Mouse (Mus musculus) hindbrain, embryonic 15.5 days (tissue): Measurements from ENCODE around the gene Cdc42bpa. TPM values are rescaled to one million over a fixed set of nuclear protein-coding genes. Genes with fewer than 3 reads are reported as not detected.

Experiments used
- ATAC-seq: fragments of 200-750 bp; cut with Nextera tagmentation; 2 replicates; pipeline ENCODE4 v1.8.0; 2017; ENCODE audit warnings: low read depth, moderate number of reproducible peaks, moderate TSS enrichment; ENCODE audit not compliant: low FRiP score
- H3K27ac ChIP-seq: fragments of 300-500 bp; sonication (generic); replicated peaks from 2 replicates; pipeline ENCODE4 v1.5.1; 2015; ENCODE audit warnings: mild to moderate bottlenecking, inconsistent platforms
- H3K27me3 ChIP-seq: fragments of 300-500 bp; sonication (generic); 2 replicates; pipeline ENCODE4 v1.6.1; 2015; ENCODE audit warnings: control low read depth, inconsistent platforms
- H3K36me3 ChIP-seq: fragments of 300-500 bp; sonication (generic); 2 replicates; pipeline ENCODE4 v1.6.1; 2015; ENCODE audit warnings: control low read depth, inconsistent platforms
- H3K4me1 ChIP-seq: fragments of 300-500 bp; sonication (generic); replicated peaks from 2 replicates; pipeline ENCODE4 v1.6.1; 2015; ENCODE audit warnings: control low read depth, inconsistent platforms
- H3K4me2 ChIP-seq: fragments of 300-500 bp; sonication (generic); 2 replicates; pipeline ENCODE4 v1.6.1; 2015; ENCODE audit warnings: moderate library complexity, mild to moderate bottlenecking, inconsistent platforms
- H3K4me3 ChIP-seq: fragments of 300-500 bp; sonication (generic); 2 replicates; pipeline ENCODE4 v1.5.1; 2015; ENCODE audit warnings: mild to moderate bottlenecking, inconsistent platforms
- H3K9ac ChIP-seq: fragments of 300-500 bp; sonication (generic); 2 replicates; pipeline ENCODE4 v1.6.1; 2015; ENCODE audit warnings: inconsistent platforms
- H3K9me3 ChIP-seq: fragments of 300-500 bp; sonication (generic); 2 replicates; pipeline ENCODE4 v1.6.1; 2016; ENCODE audit warnings: control low read depth, inconsistent platforms
- WGBS: fragments of 180-500 bp; shearing (Covaris S2); methylation state at CpG from one replicate; pipeline ENCODE4 v1.1.7; 2015; 5-methylcytosine and 5-hydroxymethylcytosine counted together
- polyA plus RNA-seq: library from polyadenylated mRNA; unstranded; fragments of >200 nt; fragmentation: Nextera tagmentation; extraction: Ambion mirVana; gene quantifications from 2 replicates; pipeline ENCODE4 v1.2.1, GENCODE M21; 2015

Cdc42bpa gene
- polyA plus RNA-seq, 1 experiment from 2014 or later: 26.0 TPM

- Histone ChIP-seq H3K36me3 (no peaks in the 10 kb centered on the region), H3K9me3 (no peaks in the 10 kb centered on the region), H3K4me1 (no peaks in the 10 kb centered on the region), H3K27ac (no peak overlapping the region), H3K4me2 (no peak overlapping the region), H3K9ac (no peak overlapping the region), H3K27me3 (no peaks in the 10 kb centered on the region), H3K4me3 (no peak overlapping the region)
- ATAC-seq: no peak
- 71% methylated on average over 23 of the region's 23 CpGs for WGBS
These were observed 20.0 kb upstream of the Cdc42bpa start for GRCm38 (mm10) chr1:179940071-179940786.

DNA sequence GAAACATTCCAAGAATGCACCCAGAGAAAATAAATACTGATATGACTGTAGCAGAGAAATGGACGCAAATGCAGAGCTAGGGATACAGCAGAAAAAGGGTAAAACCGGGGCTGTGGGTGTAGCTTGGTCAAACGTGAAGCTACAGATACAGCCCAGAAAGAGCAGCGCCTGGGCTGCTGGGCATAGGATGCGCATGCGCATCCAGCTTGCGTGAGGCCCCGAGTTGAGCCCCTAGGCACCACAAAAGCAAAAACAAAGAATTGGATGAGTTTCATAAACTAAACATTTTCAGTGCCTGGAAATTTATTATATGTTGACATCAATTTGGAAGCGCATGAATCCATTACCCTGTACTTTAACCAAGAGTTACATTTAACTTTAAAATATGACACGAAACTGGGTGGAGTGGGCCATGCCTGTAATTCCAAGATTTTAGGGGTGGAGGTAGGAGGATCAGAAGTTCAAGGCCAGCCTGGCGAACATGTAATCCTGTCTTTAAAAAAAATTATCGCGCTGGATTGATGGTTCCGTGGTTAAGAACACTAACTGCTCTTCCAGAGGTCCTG lies 19.4 kb upstream of the Cdc42bpa start:
- Histone ChIP-seq H3K4me1 (no peaks in the 10 kb centered on the region), H3K4me2 (no peak overlapping the region), H3K27ac (no peak overlapping the region), H3K4me3 (no peak overlapping the region), H3K36me3 (no peaks in the 10 kb centered on the region), H3K27me3 (no peaks in the 10 kb centered on the region), H3K9me3 (no peaks in the 10 kb centered on the region), H3K9ac (no peak overlapping the region)
- no peak for ATAC-seq
- WGBS: 88% methylated on average over 14 of the region's 14 CpGs

GRCm38 (mm10) chr1:179945017-179945416 lies 15.3 kb upstream of the Cdc42bpa start:
- no peak for ATAC-seq
- no peak overlapping the region for H3K9ac ChIP-seq
- H3K9me3 ChIP-seq: no peaks in the 10 kb centered on the region
- no peak overlapping the region for H3K4me2 ChIP-seq
- H3K4me1 ChIP-seq: no peaks in the 10 kb centered on the region
- no peak overlapping the region for H3K4me3 ChIP-seq
- WGBS: 86% methylated on average over 10 of the region's 10 CpGs
- H3K27me3 ChIP-seq: no peaks in the 10 kb centered on the region
- no peak overlapping the region for H3K27ac ChIP-seq
- no peaks in the 10 kb centered on the region for H3K36me3 ChIP-seq

DNA sequence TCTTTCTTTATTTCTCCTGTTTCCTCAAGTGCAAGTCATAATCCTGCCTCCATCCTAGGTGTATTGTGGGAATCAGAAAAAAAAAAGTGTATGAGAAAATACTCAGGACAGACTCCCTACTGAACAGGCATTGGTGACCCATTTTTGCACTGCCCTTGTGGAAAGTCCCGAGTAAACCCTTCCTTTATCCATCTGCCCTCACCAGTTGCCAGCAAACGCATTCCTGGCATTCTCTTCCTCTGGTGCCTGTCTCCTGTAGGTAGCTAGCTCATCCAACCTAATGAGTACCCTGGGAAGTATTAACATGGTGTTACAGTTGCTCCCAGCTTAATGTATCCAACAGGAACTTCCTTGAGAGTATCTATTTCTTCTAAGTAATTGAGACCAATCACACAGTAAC lies 13.7 kb upstream of the Cdc42bpa start:
- Histone ChIP-seq H3K4me2 (no peak overlapping the region), H3K27me3 (no peaks in the 10 kb centered on the region), H3K4me3 (no peak overlapping the region), H3K27ac (no peak overlapping the region), H3K9ac (no peak overlapping the region), H3K9me3 (no peaks in the 10 kb centered on the region), H3K36me3 (no peaks in the 10 kb centered on the region), H3K4me1 (no peaks in the 10 kb centered on the region)
- 53% methylated on average over 2 of the region's 2 CpGs for WGBS
- ATAC-seq: no peak

GRCm38 (mm10) chr1:179947653-179948052 lies 12.6 kb upstream of the Cdc42bpa start:
- no peaks in the 10 kb centered on the region for H3K4me1 ChIP-seq
- H3K36me3 ChIP-seq: no peaks in the 10 kb centered on the region
- WGBS: 86% methylated on average over 2 of the region's 2 CpGs
- no peaks in the 10 kb centered on the region for H3K27me3 ChIP-seq
- no peak overlapping the region for H3K27ac ChIP-seq
- ATAC-seq: no peak
- no peak overlapping the region for H3K4me2 ChIP-seq
- no peak overlapping the region for H3K4me3 ChIP-seq
- no peak overlapping the region for H3K9ac ChIP-seq
- H3K9me3 ChIP-seq: no peaks in the 10 kb centered on the region

DNA sequence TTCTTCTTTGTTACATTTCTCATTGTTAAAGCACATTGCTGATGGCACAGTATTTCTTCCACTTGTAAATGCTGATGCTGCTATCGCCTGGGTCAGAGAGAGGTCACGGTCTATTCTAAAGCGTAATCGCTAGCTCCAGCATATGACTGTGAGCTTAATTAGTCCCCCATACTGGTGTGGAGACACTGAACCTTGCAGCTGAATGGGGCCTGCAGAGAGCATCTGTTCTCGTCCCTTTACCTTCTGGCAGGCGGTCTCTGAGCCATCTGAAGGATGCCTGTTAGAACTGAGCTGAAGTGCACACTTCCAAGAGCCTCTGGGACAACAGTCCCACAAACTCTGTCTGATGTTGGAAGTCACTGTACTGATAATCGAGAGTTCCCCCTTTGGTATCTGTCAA lies 8.7 kb upstream of the Cdc42bpa start:
- Histone ChIP-seq H3K36me3 (no peaks in the 10 kb centered on the region), H3K27me3 (no peaks in the 10 kb centered on the region), H3K27ac (no peak overlapping the region), H3K9me3 (no peaks in the 10 kb centered on the region), H3K4me3 (no peak overlapping the region), H3K9ac (no peak overlapping the region), H3K4me2 (no peak overlapping the region), H3K4me1 (no peaks in the 10 kb centered on the region)
- 31% methylated on average over 7 of the region's 7 CpGs for WGBS
- peak; percentile 63; the same call in 1 of the 2 replicates for ATAC-seq

DNA sequence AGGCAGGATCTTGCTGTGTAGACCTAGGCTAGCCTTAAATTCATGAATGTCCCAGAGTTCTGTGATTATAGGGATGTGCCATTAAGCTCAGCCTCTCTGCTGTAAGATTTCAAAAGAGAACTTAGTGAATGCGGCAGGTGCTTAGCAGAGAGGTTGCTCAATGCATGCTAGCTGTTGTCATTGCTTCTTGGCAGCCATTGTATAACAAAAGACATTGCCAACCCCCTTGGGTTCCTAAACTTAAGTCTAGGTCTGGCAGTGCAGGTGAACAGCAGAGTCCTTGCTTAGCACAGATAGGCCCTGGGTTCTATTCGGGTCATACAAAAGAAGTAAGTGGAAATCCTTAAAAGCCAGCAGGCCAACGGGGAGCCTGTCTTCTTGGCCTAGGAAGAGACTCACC lies 7.0 kb upstream of the Cdc42bpa start:
- no peaks in the 10 kb centered on the region for H3K4me1 ChIP-seq
- ATAC-seq: no peak
- 75% methylated on average over 3 of the region's 3 CpGs for WGBS
- H3K36me3 ChIP-seq: no peaks in the 10 kb centered on the region
- H3K27me3 ChIP-seq: no peaks in the 10 kb centered on the region
- H3K4me3 ChIP-seq: no peak overlapping the region
- H3K9me3 ChIP-seq: no peaks in the 10 kb centered on the region
- H3K27ac ChIP-seq: no peak overlapping the region
- H3K4me2 ChIP-seq: no peak overlapping the region
- H3K9ac ChIP-seq: no peak overlapping the region

DNA sequence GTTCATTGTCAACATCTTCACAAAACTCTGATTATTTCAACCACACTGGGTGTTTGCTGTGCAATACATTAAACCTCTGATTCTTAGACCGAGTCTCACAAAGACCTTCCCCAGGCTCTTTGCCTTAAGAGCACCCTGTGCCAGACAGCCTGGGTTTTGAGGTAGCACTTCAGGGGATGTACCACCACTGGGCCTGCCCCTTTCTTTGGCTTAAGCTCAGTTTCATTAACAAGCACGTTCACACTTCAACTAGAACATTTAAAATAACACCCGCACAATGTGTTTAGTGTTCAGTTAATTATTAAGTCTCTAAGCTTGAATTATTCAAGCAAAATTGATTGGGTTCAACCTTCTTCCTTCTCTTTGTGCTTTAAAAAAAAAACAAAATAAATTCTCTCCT lies 2.8 kb upstream of the Cdc42bpa start:
- no peak overlapping the region for H3K9ac ChIP-seq
- H3K4me3 ChIP-seq: no peak overlapping the region
- H3K36me3 ChIP-seq: no peaks in the 10 kb centered on the region
- H3K27me3 ChIP-seq: no peaks in the 10 kb centered on the region
- WGBS: 55% methylated on average over 3 of the region's 3 CpGs
- no peak overlapping the region for H3K27ac ChIP-seq
- no peak overlapping the region for H3K4me2 ChIP-seq
- H3K4me1 ChIP-seq: peaks cover 19% of the 10 kb centered on the region
- H3K9me3 ChIP-seq: no peaks in the 10 kb centered on the region
- ATAC-seq: no peak

- peak overlapping the region; percentile 68 for H3K4me3 ChIP-seq
- H3K27ac ChIP-seq: peak overlapping the region; percentile 99
- peak; percentile 10 for ATAC-seq
- no peaks in the 10 kb centered on the region for H3K27me3 ChIP-seq
- H3K9me3 ChIP-seq: no peaks in the 10 kb centered on the region
- peak overlapping the region; percentile 97 for H3K9ac ChIP-seq
- no peaks in the 10 kb centered on the region for H3K36me3 ChIP-seq
- peak overlapping the region; percentile 81 for H3K4me2 ChIP-seq
- 3% methylated on average over 41 of the region's 41 CpGs for WGBS
- H3K4me1 ChIP-seq: peaks cover 30% of the 10 kb centered on the region
These were observed 1.2 kb upstream of the Cdc42bpa start for GRCm38 (mm10) chr1:179958871-179959720.

GRCm38 (mm10) chr1:179960543-179960876 lies 238 bp downstream of the Cdc42bpa start:
- Histone ChIP-seq H3K4me2 (peak overlapping the region; percentile 81), H3K27ac (peak overlapping the region; percentile 99), H3K4me3 (peak overlapping the region; percentile 68), H3K9ac (peak overlapping the region; percentile 97), H3K36me3 (no peaks in the 10 kb centered on the region), H3K27me3 (no peaks in the 10 kb centered on the region), H3K9me3 (no peaks in the 10 kb centered on the region), H3K4me1 (peaks cover 33% of the 10 kb centered on the region)
- no peak for ATAC-seq
- 0% methylated on average over 9 of the region's 9 CpGs for WGBS

GRCm38 (mm10) chr1:179960882-179961698 lies 818 bp downstream of the Cdc42bpa start:
- Histone ChIP-seq H3K4me2 (peak overlapping the region; percentile 81), H3K27ac (0 out of 2 replicates have a peak overlapping the region, but pooled peaks have one; percentile 10), H3K4me3 (peak overlapping the region; percentile 68), H3K9ac (peak overlapping the region; percentile 50), H3K36me3 (no peaks in the 10 kb centered on the region), H3K4me1 (peaks cover 33% of the 10 kb centered on the region), H3K9me3 (no peaks in the 10 kb centered on the region), H3K27me3 (no peaks in the 10 kb centered on the region)
- WGBS: 2% methylated on average over 16 of the region's 16 CpGs
- ATAC-seq: no peak
